Mouse (Mus musculus) hindbrain, embryonic 11.5 days (tissue): Measurements from ENCODE around the gene Ctsk. TPM values are rescaled to one million over a fixed set of nuclear protein-coding genes. Genes with fewer than 3 reads are reported as not detected.

Experiments
- ATAC-seq: fragments of 200-750 bp; cut with Nextera tagmentation; 2 replicates; pipeline ENCODE4 v1.8.0; 2017; ENCODE audit warnings: mild to moderate bottlenecking, moderate TSS enrichment, moderate library complexity; ENCODE audit not compliant: low FRiP score
- DNase-seq: peaks from one replicate; pipeline ENCODE4 v3.0.0-alpha.2; 2015; ENCODE audit warnings: low spot score
- H3K27ac ChIP-seq: fragments of 300-500 bp; sonication (generic); 2 replicates; pipeline ENCODE4 v1.5.1; 2014; ENCODE audit warnings: mild to moderate bottlenecking, low read depth, low read length
- H3K27me3 ChIP-seq: fragments of 300-500 bp; sonication (generic); 2 replicates; pipeline ENCODE4 v1.6.1; 2014; ENCODE audit warnings: mild to moderate bottlenecking, low read length, moderate library complexity, mixed read lengths; ENCODE audit not compliant: control insufficient read depth, insufficient read depth
- H3K36me3 ChIP-seq: fragments of 300-500 bp; sonication (generic); 2 replicates; pipeline ENCODE4 v1.6.1; 2014; ENCODE audit warnings: mild to moderate bottlenecking, low read length, moderate library complexity, mixed read lengths; ENCODE audit not compliant: control insufficient read depth, insufficient read depth
- H3K4me1 ChIP-seq: fragments of 300-500 bp; sonication (generic); replicated peaks from 2 replicates; pipeline ENCODE4 v1.6.1; 2014; ENCODE audit warnings: low read length, mixed read lengths; ENCODE audit not compliant: control insufficient read depth, insufficient read depth
- H3K4me2 ChIP-seq: fragments of 300-500 bp; sonication (generic); replicated peaks from 2 replicates; pipeline ENCODE4 v1.6.1; 2014; ENCODE audit warnings: mild to moderate bottlenecking, low read depth, low read length
- H3K4me3 ChIP-seq: fragments of 300-500 bp; sonication (generic); 2 replicates; pipeline ENCODE4 v1.5.1; 2014; ENCODE audit warnings: low read depth, low read length
- H3K9ac ChIP-seq: fragments of 300-500 bp; sonication (generic); 2 replicates; pipeline ENCODE4 v1.6.1; 2014; ENCODE audit warnings: low read depth, low read length
- H3K9me3 ChIP-seq: fragments of 300-500 bp; sonication (generic); 2 replicates; pipeline ENCODE4 v1.6.1; 2016; ENCODE audit warnings: low read length; ENCODE audit not compliant: control insufficient read depth
- WGBS: fragments of 180-500 bp; shearing (Covaris S2); extraction: QIAGEN DNeasy Blood & Tissue Kit; methylation state at CpG from one replicate; pipeline ENCODE4 v1.1.7; 2014; 5-methylcytosine and 5-hydroxymethylcytosine counted together
- polyA plus RNA-seq: library from polyadenylated mRNA; unstranded; fragments of >200 nt; fragmentation: Nextera tagmentation; extraction: Ambion mirVana; gene quantifications from 2 replicates; pipeline ENCODE4 v1.2.1, GENCODE M21; 2014

Ctsk gene
- polyA plus RNA-seq, 1 experiment from 2014 or later, result 10.3 TPM

DNA sequence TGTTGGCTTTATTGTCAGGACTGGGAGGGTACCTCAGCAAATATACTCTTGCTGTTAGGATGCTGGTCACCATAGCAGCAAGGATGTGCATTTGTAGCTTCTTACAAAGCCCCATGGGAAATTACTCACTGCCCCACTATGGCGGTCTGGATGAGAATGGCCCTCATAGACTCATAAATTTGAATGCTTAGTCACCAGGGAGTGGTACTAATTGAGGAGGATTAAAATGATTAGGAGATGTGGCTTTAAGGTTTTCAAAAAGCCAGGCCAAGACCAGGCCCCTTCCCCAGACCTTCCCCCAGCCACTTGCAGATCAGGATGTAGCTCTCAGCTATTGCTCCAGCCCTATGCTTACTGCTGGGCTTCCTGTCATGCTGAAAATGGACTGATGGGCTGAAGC is 51.1 kb downstream of the Ctsk start:
- WGBS, result 70% methylated on average over 1 of the region's 1 CpGs
- no peak overlapping the region for H3K9ac ChIP-seq
- ATAC-seq, result no peak

DNA sequence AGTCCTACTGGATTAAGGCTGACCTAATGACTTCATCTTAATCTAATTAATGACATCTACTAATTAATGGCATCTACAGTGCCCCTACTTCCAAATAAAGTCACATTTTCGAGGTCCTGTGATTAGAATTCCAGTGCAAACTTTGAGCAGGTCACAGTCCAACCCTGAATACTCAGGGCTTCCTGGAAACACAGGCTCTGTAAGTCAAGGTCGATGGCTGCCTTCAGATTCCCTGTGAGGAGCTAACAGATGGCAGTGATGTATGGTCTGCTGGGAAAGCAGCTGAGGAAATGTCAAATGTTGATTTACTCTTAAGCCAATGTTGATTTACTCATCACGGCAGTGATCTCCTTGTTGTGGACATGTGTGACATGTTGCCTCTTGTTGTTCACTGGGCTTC is 54.9 kb downstream of the Ctsk start:
- Histone ChIP-seq H3K9me3 (no peaks in the 10 kb centered on the region), H3K27ac (no peak overlapping the region), H3K4me1 (no peaks in the 10 kb centered on the region), H3K4me2 (no peak overlapping the region), H3K4me3 (no peak overlapping the region), H3K27me3 (no peaks in the 10 kb centered on the region), H3K36me3 (no peaks in the 10 kb centered on the region), H3K9ac (no peak overlapping the region)
- no peak for ATAC-seq
- WGBS, result 63% methylated on average over 3 of the region's 3 CpGs
- DNase-seq, result no peak

More for the DNA sequence above, 51.1 kb downstream of the Ctsk start:
- Histone ChIP-seq H3K9me3 (no peaks in the 10 kb centered on the region), H3K4me2 (no peak overlapping the region), H3K36me3 (no peaks in the 10 kb centered on the region), H3K27ac (no peak overlapping the region), H3K4me3 (no peak overlapping the region), H3K4me1 (no peaks in the 10 kb centered on the region), H3K27me3 (no peaks in the 10 kb centered on the region)
- DNase-seq, result no peak

Other genes starting within 250 kb of the Ctsk start
- 0.61 and 0.73 TPM in 2 replicates for gene Bnipl, start 248.1 kb upstream of the Ctsk start, polyA plus RNA-seq
- 42.2 and 46.5 TPM in 2 replicates for gene Mindy1, start 217.9 kb upstream of the Ctsk start, polyA plus RNA-seq
- 31.0 and 31.3 TPM in 2 replicates for gene Prune1, start 217.2 kb upstream of the Ctsk start, polyA plus RNA-seq
- gene Anxa9, start 192.1 kb upstream of the Ctsk start, polyA plus RNA-seq, result 1.6 and 2.1 TPM in 2 replicates
- 101 and 105 TPM in 2 replicates for gene Cers2, start 184.5 kb upstream of the Ctsk start, polyA plus RNA-seq
- 58.6 and 63.2 TPM in 2 replicates for gene Setdb1, start 142.1 kb upstream of the Ctsk start, polyA plus RNA-seq
- gene 4930558C23Rik, start 96.4 kb upstream of the Ctsk start, polyA plus RNA-seq, result not detected in 2 replicates
- gene Arnt, start 64.9 kb upstream of the Ctsk start, polyA plus RNA-seq, result 21.8 and 24.8 TPM in 2 replicates
- gene Ctss, start 27.5 kb downstream of the Ctsk start, polyA plus RNA-seq, result 11.3 and 12.3 TPM in 2 replicates
- not detected in 2 replicates for gene Hormad1, start 60.4 kb downstream of the Ctsk start, polyA plus RNA-seq
- 43.1 and 43.2 TPM in 2 replicates for gene Golph3l, start 89.7 kb downstream of the Ctsk start, polyA plus RNA-seq
- gene Ensa, start 125.7 kb downstream of the Ctsk start, polyA plus RNA-seq, result 83.4 and 87.4 TPM in 2 replicates
- gene Mcl1, start 159.5 kb downstream of the Ctsk start, polyA plus RNA-seq, result 76.1 and 87.4 TPM in 2 replicates
- gene Adamtsl4, start 188.7 kb downstream of the Ctsk start, polyA plus RNA-seq, result 0.14 and 0.80 TPM in 2 replicates
- gene Ecm1, start 240.3 kb downstream of the Ctsk start, polyA plus RNA-seq, result 13.3 and 14.3 TPM in 2 replicates